Mouse (Mus musculus) T-helper 2 cell (primary cell): ENCODE measurements around the gene Nadk2.

Experiments
- in situ Hi-C: fragments of 300-600 bp; cut with MboI, MseI; formaldehyde crosslinking; loops from one replicate; pipeline ENCODE4 v1.15.1; 2025; ENCODE audit warnings: high pct_unique_total_duplicates

Gene Nadk2

GRCm38 (mm10) chr15:9130772-9131498 lies 59.9 kb downstream of the Nadk2 start:
- in situ Hi-C loops, result loop anchor here (25.0 kb wide), 1 partner anchor 1356 kb away; the partner anchor contains the start of genes Brix1 and Rad1

GRCm38 (mm10) chr15:9131499-9131888 lies 60.4 kb downstream of the Nadk2 start:
- in situ Hi-C loops, result loop anchor here (25.0 kb wide), 1 partner anchor 1356 kb away; the partner anchor contains the start of genes Brix1 and Rad1

GRCm38 (mm10) chr15:9132693-9133443 lies 61.8 kb downstream of the Nadk2 start:
- in situ Hi-C loops, result loop anchor here (25.0 kb wide), 1 partner anchor 1354 kb away; the partner anchor contains the start of genes Brix1 and Rad1

- in situ Hi-C loops, result loop anchor here (5.0 to 25.0 kb wide), 2 partner anchors 63 to 1352 kb away; partner anchors contain the start of genes Brix1, Nadk2 and Rad1
These were observed 63.9 kb downstream of the Nadk2 start for GRCm38 (mm10) chr15:9134891-9135507.

- in situ Hi-C loops, result loop anchor here (5.0 to 25.0 kb wide), 2 partner anchors 67 to 1348 kb away; partner anchors contain the start of genes Brix1, Nadk2 and Rad1
These were observed 68.4 kb downstream of the Nadk2 start for GRCm38 (mm10) chr15:9139447-9139846.

GRCm38 (mm10) chr15:9140252-9140680 lies 69.2 kb downstream of the Nadk2 start, which contains the start of gene Lmbrd2:
Lmbrd2 (plus strand) TSS chr15:9140550.
- in situ Hi-C loops, result loop anchor here (25.0 kb wide), 1 partner anchor 1347 kb away; the partner anchor contains the start of genes Brix1 and Rad1

- in situ Hi-C loops, result loop anchor here (25.0 kb wide), 1 partner anchor 1347 kb away; the partner anchor contains the start of genes Brix1 and Rad1
These were observed 69.7 kb downstream of the Nadk2 start for GRCm38 (mm10) chr15:9140684-9141171.

GRCm38 (mm10) chr15:9155325-9155724 lies 84.3 kb downstream of the Nadk2 start, which contains the start of gene Skp2:
Skp2 (minus strand) TSS chr15:9155425.
- in situ Hi-C loops, result no loop called here
